ENCODE assay signal across 23 mouse cellular contexts in genomic region chr17:85951771-85952170, GRCm38 (mm10).
DNase-seq lines count a peak whose midpoint lies in the region; ATAC-seq and TF ChIP-seq lines count a peak whose summit lies in the region.
"Had no signal": no experiment of that assay in that cellular context is flagged by ENCODE, and none has a peak within 500 bp of the region (broad histone marks: within the 10 kb centered on the region; RNA-seq: fewer than 3 reads in every experiment).

No protein-coding gene starts in this region.

- no peak for ATAC-seq in heart, embryonic 11.5 days (replicated peaks; ENCODE audit: insufficient number of reproducible peaks, low FRiP score, low TSS enrichment)
- no peak for ATAC-seq in midbrain, embryonic 11.5 days (ENCODE audit: low FRiP score)
- ATAC-seq in midbrain, embryonic 14.5 days (ENCODE audit: low FRiP score, low TSS enrichment) = no peak
- no peak for ATAC-seq in stomach, postnatal 0 days (ENCODE audit: low FRiP score, low TSS enrichment)
- ATAC-seq: activated CD4-positive, CD25-positive, alpha-beta regulatory T cell, adult 4 months; CD4-positive, CD25-positive, alpha-beta regulatory T cell, adult 4 months; Patski had no signal

- DNase-seq in heart, adult 11 months = peak; percentile 70
- peak; percentile 66 for DNase-seq in midbrain, embryonic 11.5 days (ENCODE audit: low spot score, missing footprints)
- no peak for DNase-seq in midbrain, embryonic 14.5 days
- DNase-seq in limb, embryonic 10.5 days (ENCODE audit: low spot score) = peak; percentile 25
- peak; percentile 5 for DNase-seq in stomach, postnatal 0 days (ENCODE audit: low spot score)
- no peak for DNase-seq in adrenal gland, postnatal 4 days (ENCODE audit: low spot score in 2 of 2)
- no peak for DNase-seq in adrenal gland, postnatal 36 days
- DNase-seq: adrenal gland, adult 2 months; adrenal gland, adult 8-10 months; adrenal gland, postnatal 10 days; adrenal gland, postnatal 14 days; adrenal gland, postnatal 25 days; B cell, adult 2 months; cerebellum, adult 11 months; cerebellum, adult 11-12 months; cerebellum, adult 18-20 months; cerebellum, adult 2 months had no signal

- no peak overlapping the region for H3K27ac ChIP-seq in heart, embryonic 11.5 days (ENCODE audit: low read depth, low read length)
- no peak overlapping the region for H3K27ac ChIP-seq in midbrain, embryonic 11.5 days (ENCODE audit: low read depth, low read length)
- H3K27ac ChIP-seq in midbrain, embryonic 14.5 days (replicated peaks; ENCODE audit: low read depth, low read length) = no peak overlapping the region
- no peak overlapping the region for H3K27ac ChIP-seq in limb, embryonic 10.5 days
- no peak overlapping the region for H3K27ac ChIP-seq in stomach, postnatal 0 days (replicated peaks)

- WGBS in heart, embryonic 11.5 days (ENCODE audit: insufficient replicate concordance) = 74% methylated on average over 2 of the region's 2 CpGs
- 60% methylated on average over 2 of the region's 2 CpGs for WGBS in midbrain, embryonic 11.5 days
- 68% methylated on average over 2 of the region's 2 CpGs for WGBS in midbrain, embryonic 14.5 days
- WGBS in limb, embryonic 10.5 days = 79% methylated on average over 2 of the region's 2 CpGs
- 69% methylated on average over 2 of the region's 2 CpGs for WGBS in stomach, postnatal 0 days

- no peak for TF ChIP-seq CTCF in stomach, postnatal 0 days (IDR thresholded peaks at IDR 0.05; ENCODE audit: low read depth)

- no peak for TF ChIP-seq EP300 in stomach, postnatal 0 days (optimal IDR thresholded peaks at IDR 0.05)

- H3K9ac ChIP-seq in heart, embryonic 11.5 days (ENCODE audit: low read depth, low read length) = no peak overlapping the region
- H3K9ac ChIP-seq in midbrain, embryonic 11.5 days (ENCODE audit: low read length) = no peak overlapping the region
- H3K9ac ChIP-seq in midbrain, embryonic 14.5 days (replicated peaks; ENCODE audit: low read length) = no peak overlapping the region
- no peak overlapping the region for H3K9ac ChIP-seq in stomach, postnatal 0 days (ENCODE audit: low read length)

- peaks cover 8% of the 10 kb centered on the region for H3K27me3 ChIP-seq in heart, embryonic 11.5 days (ENCODE audit: control insufficient read depth, insufficient read depth, low read length)
- no peaks in the 10 kb centered on the region for H3K27me3 ChIP-seq in midbrain, embryonic 11.5 days (ENCODE audit: control insufficient read depth, insufficient read depth, low read length)
- H3K27me3 ChIP-seq in midbrain, embryonic 14.5 days (ENCODE audit: control insufficient read depth, insufficient read depth, low read length) = 0 out of 2 replicates have a peak, but pooled peaks cover 4% of the 10 kb centered on the region
- H3K27me3 ChIP-seq in limb, embryonic 10.5 days (ENCODE audit: low read depth, poor library complexity, severe bottlenecking) = peaks cover 81% of the 10 kb centered on the region
- no peaks in the 10 kb centered on the region for H3K27me3 ChIP-seq in stomach, postnatal 0 days (ENCODE audit: control insufficient read depth, insufficient read depth, low read length)
- H3K27me3 ChIP-seq: CH12.LX had no signal

- no peak overlapping the region for H3K4me3 ChIP-seq in heart, embryonic 11.5 days (ENCODE audit: low read depth, low read length)
- no peak overlapping the region for H3K4me3 ChIP-seq in midbrain, embryonic 11.5 days (ENCODE audit: low read depth, low read length)
- no peak overlapping the region for H3K4me3 ChIP-seq in midbrain, embryonic 14.5 days (replicated peaks; ENCODE audit: low read depth, low read length)
- no peak overlapping the region for H3K4me3 ChIP-seq in limb, embryonic 10.5 days
- H3K4me3 ChIP-seq in stomach, postnatal 0 days (ENCODE audit: low read depth, low read length) = no peak overlapping the region

- no peaks in the 10 kb centered on the region for H3K4me1 ChIP-seq in heart, embryonic 11.5 days (ENCODE audit: control insufficient read depth, insufficient read depth, low read length)
- H3K4me1 ChIP-seq in midbrain, embryonic 11.5 days (ENCODE audit: control insufficient read depth, insufficient read depth, low read length) = peaks cover 3% of the 10 kb centered on the region; the same call in 1 of the 2 replicates
- peaks cover 9% of the 10 kb centered on the region; the same call in 1 of the 2 replicates for H3K4me1 ChIP-seq in midbrain, embryonic 14.5 days (ENCODE audit: control insufficient read depth, insufficient read depth, low read length)
- H3K4me1 ChIP-seq in limb, embryonic 10.5 days = peaks cover 21% of the 10 kb centered on the region
- H3K4me1 ChIP-seq in stomach, postnatal 0 days (replicated peaks; ENCODE audit: control insufficient read depth, insufficient read depth) = no peaks in the 10 kb centered on the region

- H3K9me3 ChIP-seq in heart, embryonic 11.5 days (replicated peaks; ENCODE audit: control insufficient read depth, low read length) = no peaks in the 10 kb centered on the region
- no peaks in the 10 kb centered on the region for H3K9me3 ChIP-seq in midbrain, embryonic 11.5 days (ENCODE audit: control insufficient read depth, low read length)
- no peaks in the 10 kb centered on the region for H3K9me3 ChIP-seq in midbrain, embryonic 14.5 days (ENCODE audit: control insufficient read depth, low read length)
- no peaks in the 10 kb centered on the region for H3K9me3 ChIP-seq in limb, embryonic 10.5 days (replicated peaks)
- no peaks in the 10 kb centered on the region for H3K9me3 ChIP-seq in stomach, postnatal 0 days (ENCODE audit: control insufficient read depth, low read length)
- H3K9me3 ChIP-seq: G1E had no signal

- H3K36me3 ChIP-seq in heart, embryonic 11.5 days (ENCODE audit: control insufficient read depth, insufficient read depth, low read length) = no peaks in the 10 kb centered on the region
- H3K36me3 ChIP-seq in midbrain, embryonic 11.5 days (ENCODE audit: control insufficient read depth, insufficient read depth, low read length) = no peaks in the 10 kb centered on the region
- H3K36me3 ChIP-seq in midbrain, embryonic 14.5 days (ENCODE audit: control insufficient read depth, insufficient read depth, low read length) = no peaks in the 10 kb centered on the region
- H3K36me3 ChIP-seq in limb, embryonic 10.5 days = no peaks in the 10 kb centered on the region
- H3K36me3 ChIP-seq in stomach, postnatal 0 days (ENCODE audit: control insufficient read depth, insufficient read depth, low read length) = no peaks in the 10 kb centered on the region
- H3K36me3 ChIP-seq: G1E had no signal

- H3K4me2 ChIP-seq in heart, embryonic 11.5 days = no peak overlapping the region
- no peak overlapping the region for H3K4me2 ChIP-seq in midbrain, embryonic 11.5 days
- no peak overlapping the region for H3K4me2 ChIP-seq in midbrain, embryonic 14.5 days (ENCODE audit: low read length)
- H3K4me2 ChIP-seq in stomach, postnatal 0 days (replicated peaks; ENCODE audit: low read depth) = no peak overlapping the region

Comparison
In these comparisons a context has a peak if more than half of its experiments do, and no peak if none do; other contexts are left out.
1. DNase-seq: peak in heart, adult 11 months (single experiment), midbrain, embryonic 11.5 days (single experiment), limb, embryonic 10.5 days (single experiment) and stomach, postnatal 0 days (single experiment); none in midbrain, embryonic 14.5 days (single experiment), adrenal gland, postnatal 4 days (0 of 2) and adrenal gland, postnatal 36 days (0 of 2).